Mouse (Mus musculus): ENCODE measurements around the gene Hras. TPM values are rescaled to one million over a fixed set of nuclear protein-coding genes. Genes with fewer than 3 reads are reported as not detected.

Gene Hras
- polyA plus RNA-seq, 1 experiment from 2014 or later = 93.2 TPM

DNA sequence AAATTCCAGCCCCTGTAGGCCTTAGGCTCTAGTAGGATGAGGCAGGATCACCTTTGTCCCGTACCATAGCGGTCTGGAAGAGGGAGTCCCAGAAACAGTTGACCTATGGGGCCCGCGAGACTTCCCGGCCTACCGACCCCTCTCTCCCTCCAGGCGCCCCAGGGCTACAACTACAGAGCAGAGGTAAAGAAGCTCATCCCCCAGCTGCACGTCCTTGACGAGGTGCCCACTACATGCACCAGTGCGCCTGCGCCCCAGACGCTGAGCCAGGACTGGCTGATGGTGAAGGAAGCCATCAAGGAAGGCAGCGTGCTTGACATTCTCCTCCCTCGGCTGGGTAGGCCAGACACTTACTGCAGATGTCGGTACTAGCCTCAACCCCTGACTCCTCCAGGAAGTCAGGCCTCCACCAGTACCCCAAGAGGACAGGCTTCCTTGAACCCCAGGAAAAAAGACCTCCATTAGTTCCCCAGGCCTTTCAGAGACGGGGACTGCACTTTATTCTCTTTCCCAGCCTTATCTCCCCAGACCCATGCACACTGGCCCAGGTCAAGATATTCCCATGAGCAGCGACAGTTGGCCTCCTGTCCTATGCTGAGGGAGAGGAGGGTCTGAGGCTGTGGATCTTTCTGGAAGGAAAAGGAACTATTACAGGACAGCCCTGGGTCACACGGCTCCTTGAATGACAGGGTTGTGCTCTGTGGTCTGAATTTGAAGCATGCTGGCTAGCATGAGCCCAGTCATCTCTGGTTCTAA is 12.6 kb upstream of the Hras start:
- no peaks in the 10 kb centered on the region for H3K9me3 ChIP-seq (ENCODE audit: control insufficient read depth, low read length)
- no peak overlapping the region for H3K4me3 ChIP-seq (ENCODE audit: low read length)
- H3K4me1 ChIP-seq (ENCODE audit: control insufficient read depth, insufficient read depth, low read depth, low read length) = no peaks in the 10 kb centered on the region
- no peak overlapping the region for H3K27ac ChIP-seq (ENCODE audit: low read depth, low read length)
- H3K36me3 ChIP-seq (ENCODE audit: control insufficient read depth, insufficient read depth, low read length) = no peaks in the 10 kb centered on the region
- H3K4me2 ChIP-seq (ENCODE audit: low read length) = no peak overlapping the region
- H3K9ac ChIP-seq (ENCODE audit: low read depth, low read length) = no peak overlapping the region
- H3K27me3 ChIP-seq (replicated peaks; ENCODE audit: control insufficient read depth, insufficient read depth, low read length) = no peaks in the 10 kb centered on the region
- WGBS = 95% methylated on average over 18 of the region's 18 CpGs
- no peak for ATAC-seq

DNA sequence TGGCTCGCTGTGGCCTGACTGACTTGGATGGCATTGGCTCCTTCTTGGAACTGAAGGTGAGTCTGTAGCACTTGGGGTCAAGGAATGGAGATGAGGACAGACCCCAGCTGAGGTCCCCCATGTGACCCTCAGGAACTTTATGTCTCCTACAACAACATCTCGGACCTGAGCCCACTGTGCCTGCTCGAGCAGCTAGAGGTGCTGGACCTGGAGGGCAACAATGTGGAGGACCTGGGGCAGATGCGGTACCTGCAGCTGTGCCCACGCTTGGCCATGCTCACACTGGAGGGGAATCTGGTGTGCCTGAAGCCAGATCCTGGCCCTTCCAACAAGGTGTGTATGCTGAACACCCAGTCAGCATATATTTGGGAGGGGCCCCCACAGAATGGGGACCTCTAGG is 11.7 kb upstream of the Hras start:
- Histone ChIP-seq H3K9ac (ENCODE audit: low read depth, low read length) (no peak overlapping the region), H3K27me3 (replicated peaks; ENCODE audit: control insufficient read depth, insufficient read depth, low read length) (no peaks in the 10 kb centered on the region), H3K27ac (ENCODE audit: low read depth, low read length) (no peak overlapping the region), H3K4me1 (ENCODE audit: control insufficient read depth, insufficient read depth, low read depth, low read length) (no peaks in the 10 kb centered on the region), H3K36me3 (ENCODE audit: control insufficient read depth, insufficient read depth, low read length) (no peaks in the 10 kb centered on the region), H3K4me2 (ENCODE audit: low read length) (no peak overlapping the region), H3K4me3 (ENCODE audit: low read length) (no peak overlapping the region), H3K9me3 (ENCODE audit: control insufficient read depth, low read length) (no peaks in the 10 kb centered on the region)
- WGBS = 84% methylated on average over 5 of the region's 5 CpGs
- no peak; the same call in 1 of the 2 replicates for ATAC-seq

DNA sequence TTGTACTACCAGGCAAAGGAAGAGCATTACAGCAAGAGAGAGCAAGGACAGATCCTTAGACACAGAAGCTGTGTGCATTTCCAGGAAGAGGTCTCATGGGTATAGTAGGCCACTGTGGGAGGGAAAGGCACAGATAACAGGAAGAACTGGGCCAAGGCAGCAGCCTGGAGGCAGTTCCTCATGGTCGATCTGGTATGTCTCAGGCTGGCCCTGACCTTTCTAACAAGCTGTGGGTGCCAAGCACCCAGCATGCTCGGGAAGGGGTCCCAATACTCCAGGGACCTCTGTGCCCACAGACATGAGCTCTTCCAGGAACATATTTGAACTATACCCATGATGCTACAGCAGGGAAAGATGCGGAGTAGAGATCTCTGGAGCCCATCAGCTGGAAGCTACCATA is 10.7 kb upstream of the Hras start:
- 85% methylated on average over 3 of the region's 3 CpGs for WGBS
- no peak overlapping the region for H3K9ac ChIP-seq (ENCODE audit: low read depth, low read length)
- H3K27me3 ChIP-seq (replicated peaks; ENCODE audit: control insufficient read depth, insufficient read depth, low read length) = no peaks in the 10 kb centered on the region
- H3K36me3 ChIP-seq (ENCODE audit: control insufficient read depth, insufficient read depth, low read length) = no peaks in the 10 kb centered on the region
- no peaks in the 10 kb centered on the region for H3K9me3 ChIP-seq (ENCODE audit: control insufficient read depth, low read length)
- H3K4me3 ChIP-seq (ENCODE audit: low read length) = no peak overlapping the region
- no peak overlapping the region for H3K4me2 ChIP-seq (ENCODE audit: low read length)
- no peak overlapping the region for H3K27ac ChIP-seq (ENCODE audit: low read depth, low read length)
- no peaks in the 10 kb centered on the region for H3K4me1 ChIP-seq (ENCODE audit: control insufficient read depth, insufficient read depth, low read depth, low read length)
- ATAC-seq = no peak

DNA sequence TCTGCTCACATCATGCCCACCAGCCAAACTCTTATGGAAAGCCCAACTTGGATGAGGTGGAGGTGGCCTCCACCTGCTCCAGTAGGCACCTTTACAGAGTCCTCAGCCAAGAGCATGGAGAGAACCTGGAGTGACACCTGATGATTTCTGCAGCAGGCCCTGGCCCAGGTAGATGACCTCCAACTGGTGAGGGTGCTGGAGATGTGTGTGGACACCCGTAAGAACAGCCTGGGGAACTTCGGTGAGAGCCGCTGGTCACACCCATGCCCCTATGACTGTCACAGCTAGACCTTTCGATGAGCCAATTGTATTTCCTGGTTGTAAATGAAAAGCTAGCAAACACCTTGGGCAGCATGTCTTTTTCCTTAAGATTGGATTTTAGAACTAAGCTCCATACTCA is 4.3 kb upstream of the Hras start:
- Histone ChIP-seq H3K4me1 (ENCODE audit: control insufficient read depth, insufficient read depth, low read depth, low read length) (peaks cover 8% of the 10 kb centered on the region), H3K9ac (ENCODE audit: low read depth, low read length) (no peak overlapping the region), H3K36me3 (ENCODE audit: control insufficient read depth, insufficient read depth, low read length) (no peaks in the 10 kb centered on the region), H3K27me3 (replicated peaks; ENCODE audit: control insufficient read depth, insufficient read depth, low read length) (no peaks in the 10 kb centered on the region), H3K4me2 (ENCODE audit: low read length) (no peak overlapping the region), H3K27ac (ENCODE audit: low read depth, low read length) (no peak overlapping the region), H3K9me3 (ENCODE audit: control insufficient read depth, low read length) (no peaks in the 10 kb centered on the region), H3K4me3 (ENCODE audit: low read length) (no peak overlapping the region)
- 95% methylated on average over 4 of the region's 4 CpGs for WGBS
- no peak for ATAC-seq

DNA sequence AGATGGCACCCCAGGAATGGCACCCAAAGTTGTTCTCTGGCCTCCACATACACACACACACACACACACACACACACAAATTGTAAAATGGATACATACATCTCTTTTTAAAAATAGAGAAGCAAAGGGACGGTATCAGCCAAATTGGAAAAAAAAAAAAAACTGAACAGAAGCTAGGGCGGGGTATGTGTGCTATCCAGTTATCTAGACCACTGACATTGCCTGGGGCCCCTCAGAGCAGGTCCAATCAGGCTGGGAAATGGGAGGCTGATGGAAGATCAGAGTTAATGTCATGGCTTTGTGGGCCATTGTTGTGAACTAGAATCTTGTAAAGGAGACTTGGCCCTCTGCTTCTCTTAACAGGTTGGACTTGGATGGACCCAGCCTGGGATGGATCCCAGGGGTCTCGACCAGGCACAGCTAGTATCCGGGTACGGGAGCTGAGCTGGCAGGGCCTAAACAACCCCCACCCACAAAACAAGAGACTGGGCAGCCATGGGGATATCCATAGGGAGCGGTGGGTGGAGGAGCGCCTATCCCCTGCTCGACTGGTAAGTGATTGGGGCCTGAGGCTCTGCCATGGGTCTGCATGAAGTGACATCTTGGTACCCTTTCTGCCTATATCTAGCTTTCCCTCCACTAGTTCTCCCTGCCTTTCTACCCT is 2.9 kb upstream of the Hras start:
- ATAC-seq = no peak
- H3K4me1 ChIP-seq (ENCODE audit: control insufficient read depth, insufficient read depth, low read depth, low read length) = peaks cover 19% of the 10 kb centered on the region
- no peak overlapping the region for H3K27ac ChIP-seq (ENCODE audit: low read depth, low read length)
- H3K4me2 ChIP-seq (ENCODE audit: low read length) = no peak overlapping the region
- peaks cover 5% of the 10 kb centered on the region for H3K36me3 ChIP-seq (ENCODE audit: control insufficient read depth, insufficient read depth, low read length)
- WGBS = 97% methylated on average over 8 of the region's 8 CpGs
- H3K4me3 ChIP-seq (ENCODE audit: low read length) = no peak overlapping the region
- H3K27me3 ChIP-seq (replicated peaks; ENCODE audit: control insufficient read depth, insufficient read depth, low read length) = no peaks in the 10 kb centered on the region
- no peaks in the 10 kb centered on the region for H3K9me3 ChIP-seq (ENCODE audit: control insufficient read depth, low read length)
- H3K9ac ChIP-seq (ENCODE audit: low read depth, low read length) = no peak overlapping the region

DNA sequence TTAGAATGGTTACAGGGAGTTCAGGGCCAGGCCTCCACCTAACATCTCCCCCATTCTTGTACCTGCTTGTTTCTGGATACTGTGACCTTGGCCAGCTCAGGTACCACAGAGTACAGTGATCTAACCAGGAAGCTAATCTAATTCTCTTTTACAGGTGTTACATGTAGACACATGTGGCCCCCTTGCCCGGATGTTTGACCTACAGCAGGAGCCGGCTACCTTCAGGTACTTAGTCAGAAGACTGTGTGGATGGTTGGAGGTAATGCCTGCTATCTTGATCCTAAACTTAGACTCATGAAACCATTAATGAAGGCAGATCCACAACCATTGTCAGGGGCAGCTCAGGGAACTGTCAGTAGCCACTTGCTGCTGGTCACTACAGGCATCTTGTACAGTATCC is 1.9 kb upstream of the Hras start:
- 98% methylated on average over 2 of the region's 2 CpGs for WGBS
- Histone ChIP-seq H3K4me2 (ENCODE audit: low read length) (no peak overlapping the region; the same call in 1 of the 2 replicates), H3K4me3 (ENCODE audit: low read length) (no peak overlapping the region)

DNA sequence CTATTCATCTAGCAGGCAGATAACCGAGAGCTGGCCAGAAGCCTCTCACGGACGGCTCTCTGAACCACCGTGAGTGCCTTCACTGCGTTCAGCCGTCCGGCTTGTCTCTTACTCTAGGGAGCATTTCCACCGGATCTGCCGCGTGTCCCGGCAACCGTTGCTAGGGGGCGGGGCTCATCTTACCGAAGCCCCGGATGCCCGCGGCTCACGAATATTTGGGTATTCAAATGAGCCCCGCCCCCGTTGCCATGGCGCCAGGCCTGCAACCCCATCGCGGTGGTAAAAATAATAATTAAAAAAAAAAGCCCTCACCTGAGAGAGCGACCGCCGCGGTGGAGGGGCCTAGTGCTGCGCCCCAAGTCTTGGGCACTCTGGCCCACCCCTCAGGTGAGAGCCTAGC is 1.0 kb upstream of the Hras start:
- Histone ChIP-seq H3K27ac (ENCODE audit: low read depth, low read length) (peak overlapping the region; percentile 82), H3K27me3 (replicated peaks; ENCODE audit: control insufficient read depth, insufficient read depth, low read length) (no peaks in the 10 kb centered on the region), H3K4me1 (ENCODE audit: control insufficient read depth, insufficient read depth, low read depth, low read length) (peaks cover 19% of the 10 kb centered on the region), H3K4me2 (ENCODE audit: low read length) (peak overlapping the region; percentile 99), H3K36me3 (ENCODE audit: control insufficient read depth, insufficient read depth, low read length) (peaks cover 21% of the 10 kb centered on the region), H3K9me3 (ENCODE audit: control insufficient read depth, low read length) (no peaks in the 10 kb centered on the region), H3K4me3 (ENCODE audit: low read length) (peak overlapping the region; percentile 69), H3K9ac (ENCODE audit: low read depth, low read length) (peak overlapping the region; percentile 71)
- under 1% methylated on average over 28 of the region's 28 CpGs for WGBS
- peak; percentile 40; the same call in 1 of the 2 replicates for ATAC-seq

More for the DNA sequence above, 1.9 kb upstream of the Hras start:
- no peak overlapping the region for H3K27ac ChIP-seq (ENCODE audit: low read depth, low read length)
- no peaks in the 10 kb centered on the region for H3K27me3 ChIP-seq (replicated peaks; ENCODE audit: control insufficient read depth, insufficient read depth, low read length)
- H3K4me1 ChIP-seq (ENCODE audit: control insufficient read depth, insufficient read depth, low read depth, low read length) = peaks cover 19% of the 10 kb centered on the region
- H3K9ac ChIP-seq (ENCODE audit: low read depth, low read length) = no peak overlapping the region
- peaks cover 12% of the 10 kb centered on the region for H3K36me3 ChIP-seq (ENCODE audit: control insufficient read depth, insufficient read depth, low read length)
- no peaks in the 10 kb centered on the region for H3K9me3 ChIP-seq (ENCODE audit: control insufficient read depth, low read length)
- ATAC-seq = no peak

DNA sequence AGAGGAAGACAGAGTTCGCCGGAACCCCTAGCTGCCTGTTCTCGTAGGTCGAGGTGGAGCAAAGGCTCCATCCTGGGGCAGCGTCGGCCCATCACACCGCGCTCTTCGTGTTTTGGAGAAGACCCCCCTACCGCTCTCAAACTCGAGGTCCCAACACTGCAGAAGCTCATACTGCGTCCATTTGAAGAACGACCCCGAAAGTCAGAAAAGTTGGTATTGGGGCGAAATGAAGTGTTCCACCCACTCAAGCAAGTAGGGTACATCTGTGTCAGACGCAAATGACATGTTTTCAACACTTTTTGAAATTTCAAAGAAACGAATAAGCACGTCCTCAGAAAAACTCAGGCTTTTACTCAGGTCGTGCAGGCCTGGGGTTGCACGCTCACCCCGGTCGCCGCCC is 604 bp upstream of the Hras start:
- Histone ChIP-seq H3K36me3 (ENCODE audit: control insufficient read depth, insufficient read depth, low read length) (peaks cover 23% of the 10 kb centered on the region), H3K4me1 (ENCODE audit: control insufficient read depth, insufficient read depth, low read depth, low read length) (peaks cover 19% of the 10 kb centered on the region), H3K9ac (ENCODE audit: low read depth, low read length) (peak overlapping the region; percentile 71), H3K9me3 (ENCODE audit: control insufficient read depth, low read length) (no peaks in the 10 kb centered on the region), H3K4me2 (ENCODE audit: low read length) (peak overlapping the region; percentile 99), H3K4me3 (ENCODE audit: low read length) (peak overlapping the region; percentile 69), H3K27ac (ENCODE audit: low read depth, low read length) (peak overlapping the region; percentile 82), H3K27me3 (replicated peaks; ENCODE audit: control insufficient read depth, insufficient read depth, low read length) (no peaks in the 10 kb centered on the region)
- ATAC-seq = 0 out of 2 replicates have a peak, but pooled peaks have one; percentile 0
- WGBS = 0% methylated on average over 23 of the region's 23 CpGs

DNA sequence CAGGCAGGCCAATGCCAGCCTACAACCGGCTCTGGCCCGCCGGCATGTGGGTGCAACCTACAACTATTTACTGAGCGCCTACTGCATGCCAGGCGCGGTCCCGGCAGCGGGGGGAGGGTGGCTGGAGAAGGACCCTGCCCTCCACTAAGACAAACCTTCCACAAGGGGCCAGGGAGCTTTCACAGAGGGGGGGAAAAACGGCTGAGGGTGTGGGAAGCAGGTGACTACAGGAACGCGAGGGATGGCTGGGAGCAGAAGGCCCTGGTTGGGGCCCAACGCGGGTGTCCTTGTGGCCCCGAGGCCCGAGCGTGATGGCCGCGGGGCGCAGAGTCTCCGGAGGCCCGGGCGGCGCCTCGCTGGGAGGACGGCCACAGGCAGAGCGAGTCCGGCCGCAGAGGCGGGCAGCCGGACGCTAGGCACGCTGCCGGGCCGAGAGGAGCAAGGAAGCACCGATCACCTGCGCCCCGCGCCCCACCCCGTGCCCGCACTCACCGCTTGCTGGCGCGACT is 403 bp downstream of the Hras start:
- ATAC-seq = peak; percentile 59
- peaks cover 26% of the 10 kb centered on the region for H3K36me3 ChIP-seq (ENCODE audit: control insufficient read depth, insufficient read depth, low read length)
- WGBS = 0% methylated on average over 26 of the region's 43 CpGs
- no peaks in the 10 kb centered on the region for H3K27me3 ChIP-seq (replicated peaks; ENCODE audit: control insufficient read depth, insufficient read depth, low read length)
- peaks cover 19% of the 10 kb centered on the region for H3K4me1 ChIP-seq (ENCODE audit: control insufficient read depth, insufficient read depth, low read depth, low read length)
- peak overlapping the region; percentile 69 for H3K4me3 ChIP-seq (ENCODE audit: low read length)
- peak overlapping the region; percentile 98 for H3K9ac ChIP-seq (ENCODE audit: low read depth, low read length)
- H3K9me3 ChIP-seq (ENCODE audit: control insufficient read depth, low read length) = no peaks in the 10 kb centered on the region
- H3K27ac ChIP-seq (ENCODE audit: low read depth, low read length) = peak overlapping the region; percentile 87
- H3K4me2 ChIP-seq (ENCODE audit: low read length) = peak overlapping the region; percentile 99

All from hindbrain, embryonic 16.5 days (tissue).